Mouse (Mus musculus) olfactory bulb, adult 2 months (tissue): Measurements from ENCODE around the gene Usp37. TPM values are rescaled to one million over a fixed set of nuclear protein-coding genes. Genes with fewer than 3 reads are reported as not detected.
A peak's percentile ranks its signal among the peaks of the same experiment; 100 is the strongest.

Experiments used
- H3K27ac ChIP-seq: fragments of 200-500 bp; 2 replicates; pipeline ENCODE4 v1.5.1; 2012; ENCODE audit warnings: low read depth, low read length; ENCODE audit not compliant: insufficient read depth
- H3K4me1 ChIP-seq: fragments of 200-500 bp; 2 replicates; pipeline ENCODE4 v1.6.1; 2012; ENCODE audit warnings: low read length; ENCODE audit not compliant: control insufficient read depth, insufficient read depth
- H3K4me3 ChIP-seq: fragments of 200-500 bp; 2 replicates; pipeline ENCODE4 v1.5.1; 2012; ENCODE audit warnings: mild to moderate bottlenecking, low read depth, low read length, moderate library complexity; ENCODE audit not compliant: insufficient read depth
- CTCF ChIP-seq: fragments of 200-500 bp; IDR thresholded peaks from 2 replicates; pipeline ENCODE4 v1.5.1; 2012; ENCODE audit warnings: low read depth, mild to moderate bottlenecking, low read length, moderate library complexity; ENCODE audit not compliant: insufficient read depth
- POLR2A ChIP-seq: fragments of 200-500 bp; IDR thresholded peaks from 2 replicates; pipeline ENCODE4 v1.6.1; 2012; ENCODE audit warnings: mild to moderate bottlenecking, low read depth, low read length, moderate library complexity; ENCODE audit not compliant: insufficient read depth
- WGBS: fragments of 180-500 bp; shearing (Covaris S2); methylation state at CpG from one replicate; pipeline ENCODE4 v1.1.7; 2018; 5-methylcytosine and 5-hydroxymethylcytosine counted together
- polyA plus RNA-seq: library from polyadenylated mRNA; stranded (reverse); fragments of >200 nt; gene quantifications from 2 replicates; pipeline ENCODE4 v1.2.4, GENCODE M21; 2012; ENCODE audit warnings: low replicate concordance; ENCODE audit not compliant: missing spikeins, insufficient read depth, insufficient read length

The Usp37 gene
- not detected in 2 replicates for polyA plus RNA-seq

DNA sequence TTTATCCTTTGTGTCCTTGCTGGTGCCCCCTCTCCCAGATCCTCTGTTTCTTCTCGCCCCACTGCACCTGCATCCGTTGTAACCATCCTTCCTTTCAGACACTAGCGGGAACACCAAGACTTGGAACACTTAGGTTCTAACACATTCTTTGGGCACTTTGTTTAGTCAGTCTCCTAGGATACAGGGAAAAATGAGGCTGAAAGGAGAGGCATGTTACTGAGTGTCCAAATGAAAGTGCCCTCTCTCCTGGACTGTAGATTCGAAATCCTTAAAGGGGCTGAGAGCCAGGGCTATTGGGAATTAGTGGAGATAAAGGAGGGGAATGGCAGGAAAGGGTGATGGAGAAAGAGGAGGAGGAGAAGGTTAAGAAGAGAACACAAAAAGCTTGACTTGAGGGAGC, at the start of gene Usp37:
Usp37 (minus strand) TSS at position 101 of the 400 bp plus-strand sequence.
- no peak within 1 kb of the TSS for H3K4me3 ChIP-seq
- H3K4me1 ChIP-seq = 0 out of 2 replicates have a peak, but pooled peaks cover 5% of the 10 kb centered on the region
- TF ChIP-seq POLR2A (no peak), CTCF (no peak)
- H3K27ac ChIP-seq = no peak within 1 kb of the TSS
- WGBS = 68% methylated on average over 4 of the region's 4 CpGs

GRCm38 (mm10) chr1:74587773-74588445, 43.8 kb upstream of the Usp37 start, which contains the start of the genes Zfp142 and Bcs1l:
TSS of gene Zfp142 (minus strand) at chr1:74588246.
TSS of gene Bcs1l (plus strand) at chr1:74588289.
- peaks cover 8% of the 10 kb centered on the region for H3K4me1 ChIP-seq
- H3K27ac ChIP-seq = peak within 1 kb of the TSS; percentile 89
- under 1% methylated on average over 48 of the region's 48 CpGs for WGBS
- H3K4me3 ChIP-seq = peak within 1 kb of the TSS; percentile 88
- peak; percentile 52; the same call in 1 of the 2 replicates for TF ChIP-seq POLR2A
- TF ChIP-seq CTCF = peak; percentile 12; the same call in 1 of the 2 replicates

DNA sequence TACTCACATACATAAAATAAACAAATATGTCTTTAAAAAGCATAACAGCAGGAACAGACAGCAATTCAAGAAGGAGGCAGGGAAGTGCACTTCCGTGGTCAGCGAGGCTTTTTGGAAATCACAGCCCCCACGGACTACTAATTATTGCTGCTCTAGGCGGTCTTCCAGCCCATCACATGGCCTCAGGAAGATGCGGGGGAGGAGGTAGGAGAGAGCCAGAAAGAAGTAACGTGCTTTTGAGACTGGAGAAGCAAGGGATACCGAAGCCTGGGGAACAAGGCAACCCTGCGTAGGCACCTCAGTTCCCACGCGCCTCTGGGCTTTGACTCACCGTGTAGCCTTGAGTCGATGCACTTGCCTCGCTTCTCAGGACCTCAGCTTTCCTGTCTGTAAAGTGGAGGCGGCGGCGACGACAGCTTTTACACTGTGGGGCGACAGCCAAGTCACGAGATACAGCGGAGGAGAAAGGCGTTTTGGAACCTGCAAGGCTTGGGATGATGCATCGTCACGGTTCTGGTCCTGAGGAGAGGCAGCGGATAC, 43.2 kb upstream of the Usp37 start:
- Histone ChIP-seq H3K4me3 (peak overlapping the region; percentile 86), H3K4me1 (peaks cover 8% of the 10 kb centered on the region), H3K27ac (peak overlapping the region; percentile 89)
- no peak for TF ChIP-seq CTCF
- no peak for TF ChIP-seq POLR2A
- WGBS = under 1% methylated on average over 24 of the region's 24 CpGs

- no peak overlapping the region for H3K4me3 ChIP-seq
- H3K4me1 ChIP-seq = peaks cover 5% of the 10 kb centered on the region
- WGBS = 76% methylated on average over 3 of the region's 3 CpGs
- TF ChIP-seq CTCF = no peak
- TF ChIP-seq POLR2A = no peak
- no peak overlapping the region for H3K27ac ChIP-seq
These were observed 40.7 kb upstream of the Usp37 start for GRCm38 (mm10) chr1:74584616-74585398.

- no peak for TF ChIP-seq POLR2A
- no peak for TF ChIP-seq CTCF
- H3K4me3 ChIP-seq = no peak overlapping the region
- no peak overlapping the region for H3K27ac ChIP-seq
- peaks cover 9% of the 10 kb centered on the region for H3K4me1 ChIP-seq
- WGBS = 72% methylated on average over 3 of the region's 3 CpGs
These were observed 38.5 kb upstream of the Usp37 start for GRCm38 (mm10) chr1:74582621-74583020.

DNA sequence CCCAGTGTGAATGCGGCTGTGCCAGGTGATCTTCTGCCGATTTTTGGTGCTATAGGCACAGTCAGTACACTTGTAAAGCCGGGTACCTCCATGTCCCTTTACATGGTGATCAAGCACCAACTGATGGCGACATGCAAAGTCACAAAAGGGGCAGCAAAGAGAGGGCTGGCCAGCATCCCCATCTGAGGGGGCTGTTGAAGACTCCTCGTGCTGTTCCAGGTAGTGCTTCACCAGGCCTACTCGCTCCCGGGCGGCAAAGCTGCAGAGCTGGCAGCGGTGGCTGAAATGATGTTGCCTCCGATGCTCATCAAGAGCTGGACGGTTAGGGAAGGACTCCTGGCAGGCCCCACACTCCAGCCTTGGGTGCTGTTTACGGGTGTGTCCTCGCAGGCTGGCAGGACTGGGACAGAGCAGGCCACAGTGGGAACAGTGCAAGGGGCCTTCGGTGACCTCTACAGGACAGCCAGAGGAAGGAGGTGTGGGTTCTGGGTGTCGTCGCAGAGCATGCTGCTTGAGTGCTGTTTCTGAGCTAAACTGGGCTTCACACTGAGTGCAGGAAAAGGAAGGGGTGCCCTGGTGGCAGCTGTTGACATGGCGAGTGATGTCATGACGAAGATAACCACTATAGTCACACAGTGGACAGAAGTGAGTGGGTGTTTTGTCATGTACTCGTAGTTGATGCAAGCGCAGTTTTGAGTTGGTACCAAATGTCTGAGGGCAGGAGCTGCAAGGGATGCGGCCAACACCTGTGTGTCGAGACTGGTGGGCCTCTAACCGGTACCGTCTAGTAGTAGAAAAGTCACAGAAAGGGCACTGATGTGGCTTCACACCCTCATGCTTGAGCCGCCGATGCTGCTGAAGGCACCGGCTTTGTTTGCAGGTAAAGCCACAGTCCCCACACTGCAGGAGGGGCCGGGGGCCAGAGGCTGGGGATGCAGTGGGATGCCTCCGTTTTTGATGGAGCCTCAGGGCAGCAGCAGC, 25.9 kb upstream of the Usp37 start:
- 90% methylated on average over 29 of the region's 29 CpGs for WGBS
- Histone ChIP-seq H3K27ac (no peak overlapping the region), H3K4me1 (peaks cover 2% of the 10 kb centered on the region), H3K4me3 (no peak overlapping the region)
- no peak for TF ChIP-seq CTCF
- no peak for TF ChIP-seq POLR2A

GRCm38 (mm10) chr1:74565834-74566233, 21.8 kb upstream of the Usp37 start:
- Histone ChIP-seq H3K4me1 (peaks cover 2% of the 10 kb centered on the region), H3K4me3 (no peak overlapping the region), H3K27ac (no peak overlapping the region)
- TF ChIP-seq CTCF (no peak), POLR2A (no peak)
- 57% methylated on average over 6 of the region's 6 CpGs for WGBS

DNA sequence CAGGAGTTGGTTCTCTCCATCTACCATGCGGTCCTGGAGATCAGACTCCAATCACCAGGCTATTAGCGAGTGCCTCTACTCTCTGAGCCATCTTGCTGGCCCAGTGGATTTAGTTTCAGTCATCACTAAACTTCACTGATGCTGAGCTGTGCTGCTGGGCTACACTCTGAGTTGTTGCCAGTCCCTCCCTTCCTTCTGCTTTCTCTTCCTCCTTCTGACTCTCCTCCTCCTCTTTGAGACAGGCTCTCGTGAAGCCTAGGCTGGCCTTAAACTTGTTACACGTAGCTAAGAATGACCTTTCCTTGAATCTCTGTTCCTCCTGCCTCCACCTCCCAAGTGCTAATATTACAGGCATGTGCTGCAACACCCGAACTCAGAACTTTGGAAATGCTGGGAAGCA, 15.0 kb upstream of the Usp37 start:
- no peak for TF ChIP-seq CTCF
- no peak for TF ChIP-seq POLR2A
- no peak overlapping the region for H3K27ac ChIP-seq
- 90% methylated on average over 5 of the region's 5 CpGs for WGBS
- no peaks in the 10 kb centered on the region for H3K4me1 ChIP-seq
- no peak overlapping the region for H3K4me3 ChIP-seq
